Mouse (Mus musculus) frontal cortex, postnatal 14 days (tissue): ENCODE measurements around the gene Fam189b.

Experiments used
- DNase-seq, 2 experiments: peaks; one replicate each; pipeline ENCODE4 v3.0.0; 2022; ENCODE audit warnings: low spot score in 2 of 2

Fam189b gene

GRCm38 (mm10) chr3:89227307-89228179 lies 44.6 kb downstream of the Fam189b start:
- peak; percentile 87 to 88 for DNase-seq

GRCm38 (mm10) chr3:89228180-89228549 lies 45.2 kb downstream of the Fam189b start:
- peak in 1 of 2 experiments; percentile 78 for DNase-seq

GRCm38 (mm10) chr3:89228836-89229235 lies 45.9 kb downstream of the Fam189b start, which contains the start of gene Muc1:
Gene Muc1 (plus strand): TSS chr3:89229057.
- no peak for DNase-seq

- no peak for DNase-seq
Measured at GRCm38 (mm10) chr3:89229276-89229675, 46.3 kb downstream of the Fam189b start.

- DNase-seq, result no peak
Measured at GRCm38 (mm10) chr3:89230561-89230960, 47.6 kb downstream of the Fam189b start.

GRCm38 (mm10) chr3:89231345-89231744 lies 48.4 kb downstream of the Fam189b start:
- no peak for DNase-seq

GRCm38 (mm10) chr3:89231772-89232275 lies 48.9 kb downstream of the Fam189b start:
- DNase-seq, result no peak

GRCm38 (mm10) chr3:89232614-89233013 lies 49.7 kb downstream of the Fam189b start:
- no peak for DNase-seq

GRCm38 (mm10) chr3:89233562-89234110 lies 50.7 kb downstream of the Fam189b start:
- no peak for DNase-seq

GRCm38 (mm10) chr3:89236516-89236915 lies 53.6 kb downstream of the Fam189b start:
- DNase-seq, result no peak

- DNase-seq, result no peak
Measured at GRCm38 (mm10) chr3:89237682-89238081, 54.7 kb downstream of the Fam189b start.

- no peak for DNase-seq
Measured at GRCm38 (mm10) chr3:89238494-89238893, 55.6 kb downstream of the Fam189b start.
